Mouse (Mus musculus): ENCODE results near the gene Mast1.
"Not testable (repeated sequence)": the region's sequence is repeated elsewhere in the genome, so short reads cannot be mapped to it uniquely, and the experiment has no call there.

Mast1 gene

GRCm38 (mm10) chr8:84910551-84910950, 26.6 kb downstream of the Mast1 start:
- no peak for DNase-seq (ENCODE audit: low spot score in 2 of 2)

GRCm38 (mm10) chr8:84909949-84910348, 27.2 kb downstream of the Mast1 start:
- peak in 1 of 2 experiments; percentile 39 for DNase-seq (ENCODE audit: low spot score in 2 of 2)

- DNase-seq (ENCODE audit: low spot score in 2 of 2) = no peak
Measured at GRCm38 (mm10) chr8:84909162-84909767, 27.9 kb downstream of the Mast1 start.

- peak; percentile 99 for DNase-seq (ENCODE audit: low spot score in 2 of 2)
Measured at GRCm38 (mm10) chr8:84908421-84909161, 28.6 kb downstream of the Mast1 start, which contains the start of gene Dnase2a. Gene Dnase2a, plus strand, starts transcription at chr8:84908560.

- not testable (repeated sequence) for DNase-seq (ENCODE audit: low spot score in 2 of 2)
Measured at GRCm38 (mm10) chr8:84907979-84908378, 29.2 kb downstream of the Mast1 start.

- no peak for DNase-seq (ENCODE audit: low spot score in 2 of 2)
Measured at GRCm38 (mm10) chr8:84907493-84907892, 29.7 kb downstream of the Mast1 start.

GRCm38 (mm10) chr8:84907037-84907436, 30.1 kb downstream of the Mast1 start:
- no peak for DNase-seq (ENCODE audit: low spot score in 2 of 2)

GRCm38 (mm10) chr8:84904351-84904750, 32.8 kb downstream of the Mast1 start:
- no peak for DNase-seq (ENCODE audit: low spot score in 2 of 2)

- peak; percentile 89 for DNase-seq (ENCODE audit: low spot score in 2 of 2)
Measured at GRCm38 (mm10) chr8:84902920-84903661, 34.1 kb downstream of the Mast1 start.

- no peak for DNase-seq (ENCODE audit: low spot score in 2 of 2)
Measured at GRCm38 (mm10) chr8:84902367-84902919, 34.7 kb downstream of the Mast1 start.

GRCm38 (mm10) chr8:84901752-84902151, 35.4 kb downstream of the Mast1 start, which contains the start of gene Klf1:
Gene Klf1, plus strand, starts transcription at chr8:84901928.
- DNase-seq (ENCODE audit: low spot score in 2 of 2) = peak; percentile 59 to 72

- peak; percentile 55 to 68 for DNase-seq (ENCODE audit: low spot score in 2 of 2)
Measured at GRCm38 (mm10) chr8:84901071-84901470, 36.1 kb downstream of the Mast1 start.

- no peak for DNase-seq (ENCODE audit: low spot score in 2 of 2)
Measured at GRCm38 (mm10) chr8:84895963-84896362, 41.2 kb downstream of the Mast1 start.

GRCm38 (mm10) chr8:84893709-84894134, 43.4 kb downstream of the Mast1 start, which contains the start of gene Gcdh:
Gene Gcdh, minus strand, starts transcription at chr8:84893921.
- DNase-seq (ENCODE audit: low spot score in 2 of 2) = peak; percentile 92 to 94

- no peak for DNase-seq (ENCODE audit: low spot score in 2 of 2)
Measured at GRCm38 (mm10) chr8:84892993-84893708, 44.0 kb downstream of the Mast1 start.

- no peak for DNase-seq (ENCODE audit: low spot score in 2 of 2)
Measured at GRCm38 (mm10) chr8:84889141-84889540, 48.0 kb downstream of the Mast1 start.

GRCm38 (mm10) chr8:84888280-84888679, 48.9 kb downstream of the Mast1 start:
- no peak for DNase-seq (ENCODE audit: low spot score in 2 of 2)

GRCm38 (mm10) chr8:84884728-84885127, 52.4 kb downstream of the Mast1 start:
- no peak for DNase-seq (ENCODE audit: low spot score in 2 of 2)

GRCm38 (mm10) chr8:84878915-84879314, 58.2 kb downstream of the Mast1 start:
- no peak for DNase-seq (ENCODE audit: low spot score in 2 of 2)

- DNase-seq (ENCODE audit: low spot score in 2 of 2) = no peak
Measured at GRCm38 (mm10) chr8:84877297-84878035, 59.7 kb downstream of the Mast1 start.

- no peak for DNase-seq (ENCODE audit: low spot score in 2 of 2)
Measured at GRCm38 (mm10) chr8:84874339-84874738, 62.8 kb downstream of the Mast1 start.

All from spleen, postnatal 36 days (tissue).